In genomic region chr7:102446438-102446837, GRCm38 (mm10) we compare ENCODE assay signal across 30 mouse cellular contexts. TPM values are rescaled to one million over a fixed set of nuclear protein-coding genes. Genes with fewer than 3 reads are reported as not detected.
"Had no signal": no experiment of that assay in that cellular context is flagged by ENCODE, and none has a peak within 500 bp of the region (broad histone marks: within the 10 kb centered on the region; RNA-seq: fewer than 3 reads in every experiment).

No protein-coding gene starts in this region.

- H3K4me3 ChIP-seq: neural tube, embryonic 12.5 days; neural tube, embryonic 15.5 days had no signal

- H3K27ac ChIP-seq: neural tube, embryonic 12.5 days; neural tube, embryonic 15.5 days; stomach, postnatal 0 days had no signal

- DNase-seq: kidney, postnatal 14 days; kidney, postnatal 4 days; layer of hippocampus, adult 9-11 months; liver, embryonic 13.5 days; lung, adult 2 months; lung, postnatal 14 days; lung, postnatal 4 days; midbrain, embryonic 14.5 days; right cerebral cortex, adult 18-20 months; right cerebral cortex, postnatal 25 days; thymus, adult 2 months; thymus, postnatal 14 days; thymus, postnatal 4 days had no signal

RNA-seq across cellular contexts. Expression of gene Olfr543, which starts 35.0 kb away (rescaled TPM):
- total RNA-seq: layer of hippocampus, adult 18-20 months; layer of hippocampus, postnatal 25 days; left cerebral cortex, adult 18-20 months; left cerebral cortex, postnatal 25 days; liver, adult 2 months; megakaryocyte progenitor cell, adult 5-6 weeks; midbrain, postnatal 0 days had no signal
- polyA plus RNA-seq: liver, adult 2 months; lung, adult 2 months; small intestine, adult 2 months; stomach, postnatal 0 days; thymus, adult 2 months had no signal

RNA-seq across cellular contexts. Expression of gene Olfr544, which starts 41.7 kb away (rescaled TPM):
- total RNA-seq: layer of hippocampus, adult 18-20 months; layer of hippocampus, postnatal 25 days; left cerebral cortex, adult 18-20 months; left cerebral cortex, postnatal 25 days; liver, adult 2 months; megakaryocyte progenitor cell, adult 5-6 weeks; midbrain, postnatal 0 days had no signal
- polyA plus RNA-seq: kidney, embryonic 16.5 days; liver, adult 2 months; lung, adult 2 months; small intestine, adult 2 months; stomach, embryonic 14.5 days; stomach, postnatal 0 days; thymus, adult 2 months had no signal

RNA-seq across cellular contexts. Expression of gene Olfr545, which starts 52.9 kb away (rescaled TPM):
- total RNA-seq: layer of hippocampus, adult 18-20 months; layer of hippocampus, postnatal 25 days; left cerebral cortex, adult 18-20 months; left cerebral cortex, postnatal 25 days; liver, adult 2 months; megakaryocyte progenitor cell, adult 5-6 weeks; megakaryocyte-erythroid progenitor cell, adult 5-6 weeks; midbrain, postnatal 0 days had no signal
- polyA plus RNA-seq: kidney, embryonic 16.5 days; limb, embryonic 14.5 days; liver, adult 2 months; liver, embryonic 13.5 days; liver, embryonic 16.5 days; lung, adult 2 months; lung, embryonic 16.5 days; small intestine, adult 2 months; stomach, postnatal 0 days; thymus, adult 2 months had no signal
